Mouse (Mus musculus): ENCODE measurements around the gene Armh3. TPM values are rescaled to one million over a fixed set of nuclear protein-coding genes. Genes with fewer than 3 reads are reported as not detected.

The Armh3 gene
- polyA plus RNA-seq (2014; fragmentation: Illumina TruSeq; extraction: RNeasy Lipid Tissue Mini Kit (QIAGEN cat#74804); ENCODE audit: low read depth, low replicate concordance): 17.1 TPM

DNA sequence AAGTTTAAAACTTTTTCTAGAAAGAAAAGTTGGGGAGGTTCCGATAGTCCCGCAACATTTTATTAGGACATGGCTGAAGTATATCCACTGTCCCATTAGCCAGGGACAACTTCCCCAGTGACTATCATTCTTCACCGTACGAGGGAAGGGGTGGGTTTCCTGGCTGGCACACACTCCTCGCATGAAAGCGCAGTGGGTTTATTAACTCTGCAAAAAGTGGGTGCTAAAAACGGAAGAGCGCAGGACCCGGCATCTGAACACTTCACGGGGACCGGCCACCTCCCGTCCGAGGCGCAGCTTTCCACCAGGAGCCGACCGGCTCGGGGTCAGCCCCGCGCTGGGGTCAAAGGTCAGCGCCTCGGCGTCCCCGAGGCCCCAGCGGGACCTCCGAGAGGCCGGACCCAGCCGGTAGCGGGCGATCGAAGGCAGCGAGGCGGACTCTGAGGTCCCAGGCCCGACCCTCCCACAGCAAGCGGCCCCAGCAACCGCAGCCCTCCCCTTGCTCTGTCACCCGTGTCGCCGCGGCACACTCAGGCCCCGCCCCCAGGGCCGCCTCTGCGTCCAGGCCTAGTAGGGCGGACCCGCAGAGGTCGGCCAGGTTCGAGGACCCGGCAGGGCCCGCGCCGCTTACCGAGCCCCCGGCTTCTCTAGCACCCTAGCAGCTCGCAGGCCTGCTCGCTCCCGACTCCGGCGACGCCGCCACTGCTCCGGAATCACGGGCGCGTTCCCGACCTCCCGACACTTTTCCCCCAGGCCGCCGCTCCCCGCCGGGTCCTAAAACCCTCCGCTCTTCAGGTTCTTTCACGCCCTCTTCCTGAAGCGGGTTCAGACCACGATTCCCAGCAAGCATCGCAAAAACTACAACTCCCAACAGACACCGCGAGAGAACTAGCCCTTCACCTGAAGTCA is at the start of gene Armh3:
Armh3 (minus strand) TSS at position 704 of the 909 bp plus-strand sequence.

DNA sequence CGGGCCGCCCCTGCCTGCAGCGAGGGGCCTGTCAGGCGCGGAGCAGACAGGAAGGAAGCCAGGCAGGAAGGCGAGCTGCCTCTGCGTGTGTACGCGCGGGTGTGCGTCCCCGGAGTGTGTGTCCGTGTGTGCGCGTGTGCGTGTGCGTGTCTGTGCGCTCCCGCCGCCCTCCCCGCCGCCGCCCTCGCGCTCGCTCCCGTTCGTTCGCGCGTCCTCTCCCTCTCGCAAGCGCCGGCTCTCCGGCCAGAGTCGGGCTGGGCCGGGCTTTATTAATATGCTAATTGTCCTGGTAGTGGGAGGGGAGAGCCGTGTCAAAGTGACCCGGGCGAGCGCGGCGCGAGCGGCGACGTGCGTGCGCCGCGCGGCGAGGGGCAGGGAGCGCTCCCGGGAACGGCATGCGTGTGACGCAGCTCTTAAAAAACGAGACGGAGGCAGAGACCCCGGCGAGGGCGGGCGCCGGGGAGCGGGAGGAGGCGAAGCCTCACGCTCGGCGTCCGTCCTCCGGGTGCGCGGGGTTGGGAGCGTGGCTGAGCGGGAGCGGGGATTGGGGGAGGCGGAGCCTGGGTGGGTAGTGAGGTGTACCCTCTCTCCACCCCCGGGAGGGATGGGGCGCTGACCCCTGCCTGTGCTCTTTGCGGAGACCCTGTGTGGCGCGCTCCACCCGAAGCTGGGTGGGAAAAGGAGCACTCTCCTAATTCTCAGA is 46.9 kb upstream of the Armh3 start, which contains the start of gene Ldb1:
Ldb1 (minus strand) TSS at position 222 of the 703 bp plus-strand sequence.

DNA sequence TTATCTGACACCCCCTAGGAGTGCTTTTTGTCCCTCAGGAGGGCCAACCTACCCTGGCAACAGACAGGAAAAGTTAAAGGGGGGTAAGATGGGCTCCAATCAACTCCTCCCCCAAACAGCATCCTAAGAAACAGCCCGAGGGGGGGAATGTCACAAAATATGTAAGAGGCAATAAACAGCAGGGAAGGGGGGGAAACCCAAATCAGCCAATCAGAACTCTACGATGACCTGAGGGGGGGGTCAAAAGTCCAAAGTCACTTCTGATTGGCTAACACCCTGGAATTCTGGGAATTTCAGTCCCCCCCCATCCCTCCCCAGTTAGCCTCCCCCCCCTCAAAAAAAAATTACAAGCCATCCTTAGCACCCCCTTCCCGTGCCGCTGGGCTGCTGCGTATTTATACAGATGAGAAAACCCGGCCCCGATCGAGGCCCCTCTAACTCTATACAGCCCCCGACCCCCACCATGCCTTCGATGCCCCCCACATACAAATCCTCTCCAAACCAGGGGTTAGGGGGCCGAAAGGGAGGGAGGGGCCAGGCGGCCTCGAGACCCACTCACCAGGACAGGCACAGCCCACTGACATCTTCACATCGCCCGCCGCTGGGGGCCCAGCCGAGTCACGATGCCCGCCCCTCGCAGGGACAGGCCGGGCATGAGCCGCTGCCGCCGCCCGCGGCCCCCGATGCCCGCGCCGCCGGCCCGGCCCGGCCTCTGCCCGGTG is 46.1 kb upstream of the Armh3 start, which contains the start of gene Pprc1:
Pprc1 (plus strand) TSS at position 616 of the 722 bp plus-strand sequence.

DNA sequence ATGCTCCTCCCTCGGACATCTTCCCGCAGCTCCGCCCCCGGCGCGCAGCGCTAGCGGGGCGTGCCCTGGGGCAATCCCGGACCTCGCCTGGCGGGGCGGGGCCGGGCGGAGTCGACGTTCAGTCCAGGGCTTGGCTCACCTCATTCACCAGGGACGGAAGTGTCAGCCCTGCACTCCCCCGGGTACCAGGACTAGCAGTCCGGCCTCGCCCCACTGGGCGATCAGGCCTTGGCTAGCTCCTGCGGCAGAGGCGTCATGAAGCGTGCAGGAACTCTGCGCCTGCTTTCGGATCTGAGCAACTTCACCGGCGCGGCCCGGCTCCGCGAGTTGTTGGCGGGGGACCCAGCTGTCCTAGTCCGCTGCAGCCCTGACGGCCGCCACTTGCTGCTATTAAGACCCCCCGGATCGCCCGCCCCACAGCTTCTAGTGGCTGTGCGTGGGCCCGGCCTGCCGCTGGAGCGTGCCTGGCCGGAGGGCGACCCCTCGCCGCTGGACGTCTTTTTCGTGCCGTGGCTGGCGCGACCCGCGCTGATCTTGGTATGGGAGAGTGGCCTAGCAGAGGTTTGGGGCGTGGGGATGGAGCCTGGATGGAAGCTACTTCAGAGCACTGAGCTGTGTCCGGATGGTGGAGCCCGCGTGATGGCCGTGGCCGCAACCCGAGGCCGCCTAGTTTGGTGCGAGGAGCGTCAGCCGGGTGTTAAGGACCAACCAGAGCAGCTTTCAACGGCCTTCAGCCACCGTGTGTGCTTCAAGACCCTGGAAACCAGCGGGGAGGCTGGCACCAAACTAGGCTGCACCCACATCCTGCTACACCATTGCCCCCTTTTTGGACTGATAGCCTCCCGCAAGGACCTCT is 5.3 kb upstream of the Armh3 start, which contains the start of gene Hps6:
Hps6 (plus strand) TSS at position 138 of the 856 bp plus-strand sequence.

DNA sequence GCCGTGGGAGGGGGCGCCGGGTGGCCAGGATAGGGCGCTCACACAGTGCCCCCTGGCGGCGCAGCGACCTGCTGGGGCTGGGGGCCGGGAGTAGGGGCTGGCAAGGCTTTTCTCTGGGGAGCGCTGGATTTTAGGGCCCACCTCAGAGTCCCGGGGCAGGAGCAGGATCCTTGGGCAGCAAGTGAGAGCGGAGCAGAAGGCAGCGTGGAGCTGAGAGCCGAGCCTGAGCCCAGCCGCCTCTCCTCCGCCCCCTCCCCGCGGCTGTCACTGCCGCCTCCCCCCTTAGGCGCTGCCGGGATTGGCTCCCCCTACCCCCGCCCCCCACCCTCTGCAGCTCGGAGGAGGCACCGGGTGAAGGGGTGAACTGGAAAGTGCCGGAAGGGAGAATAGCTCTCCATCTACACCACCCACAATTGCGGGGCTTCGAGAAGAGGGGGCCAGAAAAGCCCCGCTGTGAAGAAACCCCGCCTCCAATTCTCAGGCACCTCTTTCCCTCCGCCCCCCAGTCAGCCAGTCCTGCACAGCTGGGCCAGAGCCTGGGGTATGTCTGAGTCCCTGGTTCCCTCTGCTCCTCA is 182.4 kb downstream of the Armh3 start, which contains the start of gene Kcnip2:
Kcnip2 (minus strand) TSS at position 231 of the 575 bp plus-strand sequence.

DNA sequence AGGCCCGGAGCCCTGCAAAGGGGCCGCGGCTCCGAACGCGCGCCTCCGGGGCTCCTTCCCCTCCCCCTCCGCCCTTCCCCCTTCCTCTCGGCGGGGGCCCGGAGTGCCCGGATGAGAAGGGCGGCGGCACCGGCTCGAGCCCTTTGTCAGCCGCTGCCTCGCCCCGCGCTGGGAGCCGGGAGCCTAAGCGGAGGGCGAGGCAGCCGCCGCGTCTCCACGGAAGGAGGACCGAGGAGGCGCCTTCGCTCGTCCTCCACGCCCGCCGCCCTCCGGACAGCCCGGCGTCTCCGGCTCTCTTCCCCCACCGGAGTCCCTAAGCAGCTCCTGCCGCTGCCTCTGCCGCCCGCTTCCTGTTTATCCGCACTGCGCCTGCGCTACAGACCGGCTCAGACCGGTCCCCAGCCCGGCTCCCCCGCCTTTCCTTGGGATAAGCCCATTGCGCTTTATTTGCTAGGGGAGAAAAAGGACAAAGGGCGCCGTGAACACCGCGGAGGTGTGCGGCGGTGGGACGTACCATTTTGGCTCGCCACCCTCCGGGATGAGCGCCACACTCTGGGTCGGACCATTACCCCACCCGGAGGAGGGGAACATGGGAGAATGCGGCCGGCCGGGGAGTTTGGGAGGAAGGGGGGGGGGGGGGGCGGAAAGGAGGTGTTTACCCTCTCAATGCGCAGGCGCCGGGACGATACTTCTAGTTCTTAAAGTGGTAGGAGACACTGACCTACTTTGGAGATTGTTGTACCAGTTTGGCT is 214.9 kb downstream of the Armh3 start, which contains the start of gene Mgea5:
Mgea5 (minus strand) TSS at position 657 of the 752 bp plus-strand sequence.

Other genes starting within 250 kb of the Armh3 start
- gene Npm3, start 248.9 kb downstream of the Armh3 start, polyA plus RNA-seq (2014; fragmentation: Illumina TruSeq; extraction: RNeasy Lipid Tissue Mini Kit (QIAGEN cat#74804); ENCODE audit: low read depth, low replicate concordance): 13.5 TPM
- 118 TPM for gene Mgea5, start 214.7 kb downstream of the Armh3 start, polyA plus RNA-seq (2014; fragmentation: Illumina TruSeq; extraction: RNeasy Lipid Tissue Mini Kit (QIAGEN cat#74804); ENCODE audit: low read depth, low replicate concordance)
- gene Kcnip2, start 182.4 kb downstream of the Armh3 start, polyA plus RNA-seq (2014; fragmentation: Illumina TruSeq; extraction: RNeasy Lipid Tissue Mini Kit (QIAGEN cat#74804); ENCODE audit: low read depth, low replicate concordance): 10.1 TPM
- not detected for gene Hps6, start 5.0 kb upstream of the Armh3 start, polyA plus RNA-seq (2014; fragmentation: Illumina TruSeq; extraction: RNeasy Lipid Tissue Mini Kit (QIAGEN cat#74804); ENCODE audit: low read depth, low replicate concordance)
- 1.6 TPM for gene Pprc1, start 46.4 kb upstream of the Armh3 start, polyA plus RNA-seq (2014; fragmentation: Illumina TruSeq; extraction: RNeasy Lipid Tissue Mini Kit (QIAGEN cat#74804); ENCODE audit: low read depth, low replicate concordance)
- gene Ldb1, start 46.7 kb upstream of the Armh3 start, polyA plus RNA-seq (2014; fragmentation: Illumina TruSeq; extraction: RNeasy Lipid Tissue Mini Kit (QIAGEN cat#74804); ENCODE audit: low read depth, low replicate concordance): 10.6 TPM
- gene Nolc1, start 77.4 kb upstream of the Armh3 start, polyA plus RNA-seq (2014; fragmentation: Illumina TruSeq; extraction: RNeasy Lipid Tissue Mini Kit (QIAGEN cat#74804); ENCODE audit: low read depth, low replicate concordance): 8.6 TPM
- gene Elovl3, start 133.4 kb upstream of the Armh3 start, polyA plus RNA-seq (2014; fragmentation: Illumina TruSeq; extraction: RNeasy Lipid Tissue Mini Kit (QIAGEN cat#74804); ENCODE audit: low read depth, low replicate concordance): 0.36 TPM
- not detected for gene Pitx3, start 149.8 kb upstream of the Armh3 start, polyA plus RNA-seq (2014; fragmentation: Illumina TruSeq; extraction: RNeasy Lipid Tissue Mini Kit (QIAGEN cat#74804); ENCODE audit: low read depth, low replicate concordance)
- 17.7 TPM for gene Gbf1, start 154.0 kb upstream of the Armh3 start, polyA plus RNA-seq (2014; fragmentation: Illumina TruSeq; extraction: RNeasy Lipid Tissue Mini Kit (QIAGEN cat#74804); ENCODE audit: low read depth, low replicate concordance)